Mouse (Mus musculus) heart, postnatal 4 days (tissue): ENCODE measurements at regions not wholly inside any gene's neighbourhood (a gene's known extent, or its start where the extent isn't known, plus 50 kb on each side); places are given as distances from the start of the nearest gene placed in this dataset.
A peak's percentile ranks its signal among the peaks of the same experiment; 100 is the strongest.

Experiments
- DNase-seq: peaks from one replicate; pipeline ENCODE4 v3.0.0; 2021

GRCm38 (mm10) chr19:16075512-16076086 lies 57.0 kb upstream of the Gnaq start:
- DNase-seq, result no peak

DNA sequence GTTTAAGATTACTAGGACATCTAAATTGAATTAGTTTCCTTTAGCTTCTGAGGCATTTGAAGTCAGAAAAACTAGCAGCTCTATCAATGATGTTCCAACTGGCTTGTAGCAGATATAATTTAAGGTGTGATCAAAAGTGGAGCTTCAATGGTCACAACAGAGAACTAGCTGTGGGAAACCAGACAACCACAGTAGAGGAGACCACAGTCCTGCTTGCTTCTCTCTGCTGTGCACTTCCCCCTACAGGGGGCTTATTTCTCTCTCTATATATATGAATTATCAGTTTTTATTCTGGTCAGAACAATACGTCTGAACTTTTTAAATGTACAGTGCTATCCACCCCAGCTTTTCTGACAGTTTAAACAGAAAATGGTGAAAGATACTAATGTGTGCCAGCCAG lies 57.6 kb upstream of the Gnaq start:
- no peak for DNase-seq

GRCm38 (mm10) chr19:16067314-16067713 lies 65.3 kb upstream of the Gnaq start:
- no peak for DNase-seq

DNA sequence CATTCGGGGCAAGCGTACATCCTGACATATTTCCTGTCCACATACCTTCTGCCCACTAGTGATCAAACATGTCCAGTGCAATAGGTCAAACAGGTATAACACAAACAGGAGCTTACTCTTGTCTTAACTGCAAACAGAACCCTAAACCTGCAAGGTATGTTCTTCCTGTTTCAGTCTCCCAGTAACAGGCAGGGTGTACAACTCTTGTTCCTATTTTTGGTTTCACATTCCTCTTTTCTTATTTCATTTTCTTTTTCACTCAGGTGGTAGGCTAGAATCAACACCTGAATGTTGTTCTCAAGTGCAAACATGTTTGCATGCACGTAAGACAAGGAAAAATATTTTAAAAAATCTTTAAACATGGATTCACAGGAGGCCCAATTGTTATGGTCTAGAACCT lies 67.7 kb upstream of the Gnaq start:
- no peak for DNase-seq

DNA sequence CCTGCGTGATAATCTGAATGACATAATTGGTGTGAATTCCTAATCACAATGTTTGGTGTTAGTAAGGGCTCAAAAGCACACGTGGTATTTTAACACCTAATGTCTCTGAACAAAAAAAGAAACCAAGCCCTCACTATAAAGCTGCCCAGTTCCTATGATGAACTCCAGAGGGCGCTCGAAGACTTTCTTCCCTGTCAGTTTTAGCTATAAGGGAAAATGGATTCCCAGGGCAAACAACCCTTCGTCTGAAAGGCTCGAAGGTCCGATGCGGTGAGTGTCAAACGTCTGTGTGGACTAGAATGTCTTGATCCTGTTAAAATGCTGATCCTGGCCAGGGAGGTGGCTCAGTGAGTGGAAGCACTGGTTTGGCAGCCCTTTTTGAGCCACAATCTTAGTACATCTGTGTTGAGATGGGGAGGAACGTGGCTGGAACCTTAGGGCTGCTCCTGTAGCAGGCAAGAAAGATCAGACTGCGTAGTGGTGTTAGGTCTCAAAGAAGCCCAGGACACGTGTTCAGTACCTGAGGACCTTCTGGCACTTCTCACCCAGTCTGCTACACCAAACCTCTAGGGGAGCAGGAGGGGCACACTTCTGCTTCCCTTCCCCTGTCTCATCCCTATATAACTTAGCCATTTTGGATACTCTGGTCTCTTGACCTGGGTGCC lies 68.6 kb upstream of the Gnaq start:
- peak; percentile 86 for DNase-seq

DNA sequence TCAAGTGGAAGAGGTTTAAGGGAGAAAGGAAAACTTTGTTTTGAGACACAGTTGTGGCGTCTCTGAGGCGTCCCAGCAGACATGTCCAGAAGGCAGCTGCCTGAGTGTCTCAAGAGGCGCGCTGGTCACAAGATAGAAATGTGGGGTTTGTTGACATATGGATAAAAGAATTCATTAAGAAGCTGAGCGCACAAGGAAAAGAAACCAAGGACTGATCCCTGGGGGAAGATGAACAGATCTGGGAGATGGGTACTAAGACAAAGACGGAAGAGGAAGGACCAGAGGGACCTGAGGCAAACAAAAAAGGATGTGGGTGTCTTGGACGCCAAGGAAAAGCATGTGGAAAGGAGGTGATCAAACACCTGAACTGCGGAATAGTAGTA lies 69.1 kb upstream of the Gnaq start:
- DNase-seq, result peak; percentile 21

DNA sequence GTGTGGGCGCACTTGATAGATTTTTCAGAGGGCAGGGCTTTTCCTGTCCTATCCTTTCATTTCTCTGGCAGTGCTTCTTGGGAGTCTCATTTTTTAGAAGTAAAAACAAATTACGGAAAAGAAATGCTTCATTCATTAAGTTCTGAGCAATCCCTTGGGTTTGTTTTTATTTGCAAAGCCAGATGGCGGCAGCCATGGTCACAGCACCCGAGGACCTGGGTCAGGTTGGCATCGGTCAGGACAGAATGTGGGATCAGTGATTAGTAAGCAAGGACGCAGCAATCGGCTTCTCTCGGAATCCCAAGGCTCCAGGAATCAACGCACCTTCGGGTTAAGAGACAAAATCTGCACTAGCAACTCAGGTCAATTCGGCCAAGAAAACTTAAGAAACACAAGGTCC lies 70.8 kb upstream of the Gnaq start:
- DNase-seq, result no peak

DNA sequence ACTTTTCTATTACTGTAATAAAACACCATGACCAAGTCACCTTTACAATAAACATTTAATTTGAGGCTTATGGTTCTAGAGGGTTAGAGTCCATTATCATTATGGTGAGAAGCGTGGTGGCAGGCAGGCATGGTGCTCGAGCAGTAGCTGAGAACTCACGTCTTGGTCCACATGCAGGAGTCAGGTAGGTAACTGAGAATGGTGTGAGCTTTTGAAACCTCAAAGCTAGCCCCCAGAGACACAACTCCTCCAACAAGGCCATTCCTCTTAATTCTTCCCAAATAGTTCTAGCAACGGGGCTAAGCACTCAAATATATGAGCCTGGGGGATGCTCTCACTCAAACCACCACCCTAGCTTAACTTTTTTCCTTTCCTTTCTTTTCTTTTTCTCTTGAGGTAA lies 73.6 kb upstream of the Gnaq start:
- DNase-seq, result no peak

DNA sequence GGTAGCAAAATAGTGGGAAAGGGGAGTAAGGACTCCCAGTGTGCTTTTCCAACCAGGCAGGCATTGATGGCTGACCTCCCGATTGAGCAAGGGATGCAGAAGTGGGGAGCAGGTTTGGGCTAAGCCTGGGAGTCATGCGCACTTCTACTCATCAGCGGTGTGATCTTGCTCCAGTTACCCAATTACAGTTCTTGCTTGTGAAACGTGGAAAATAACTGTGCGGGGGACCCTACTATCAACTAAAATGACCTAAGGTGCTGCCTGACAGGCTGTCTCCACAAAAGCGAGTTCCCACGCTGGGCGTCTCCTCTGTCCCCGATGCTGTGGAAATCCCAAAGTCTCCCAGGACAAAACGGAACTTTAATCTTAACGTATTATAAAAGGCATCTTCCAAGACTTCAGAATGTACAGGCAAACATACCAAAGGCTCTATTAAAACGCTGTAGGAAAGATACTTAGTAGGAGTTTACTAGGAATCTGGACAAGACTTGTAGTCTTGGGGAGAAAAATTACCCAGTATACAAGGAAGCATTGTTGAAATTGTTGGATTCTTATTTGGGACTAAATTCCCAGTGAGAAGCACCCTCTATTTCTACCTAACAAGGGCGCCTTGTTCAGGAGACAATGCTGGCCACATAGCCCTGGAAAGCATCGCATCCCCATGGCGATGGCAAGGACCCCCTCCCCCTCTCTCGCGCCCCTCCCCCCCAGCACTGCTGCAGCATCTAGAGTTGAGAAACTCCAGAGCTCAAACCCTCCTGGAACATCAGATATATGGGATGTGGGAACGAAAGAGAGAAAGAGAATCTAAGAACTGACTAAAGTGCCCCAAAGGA lies 65.6 kb upstream of the Cep78 start:
- no peak for DNase-seq

DNA sequence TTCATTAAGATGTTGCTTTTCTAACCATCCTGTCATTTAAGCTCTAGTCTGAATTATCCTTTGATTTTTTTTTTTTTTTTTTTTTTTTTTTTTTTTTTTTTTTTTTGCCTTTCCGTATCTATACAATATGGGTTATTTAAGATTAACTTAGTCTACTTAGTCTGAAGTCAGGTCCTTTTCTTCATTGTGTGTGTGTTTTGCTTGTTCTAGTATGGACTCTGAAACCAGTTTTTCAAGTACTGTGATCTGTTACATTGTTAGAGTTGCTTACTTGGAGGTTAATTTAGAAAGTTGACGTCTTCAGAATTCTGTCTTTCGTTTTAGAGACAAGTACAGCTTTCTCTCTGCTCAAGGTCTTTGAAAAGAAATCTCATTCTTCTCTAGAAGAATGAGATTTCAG lies 64.9 kb upstream of the Cep78 start:
- no peak for DNase-seq

- DNase-seq, result no peak
Measured at GRCm38 (mm10) chr19:16046977-16047376, 62.2 kb upstream of the Cep78 start.

DNA sequence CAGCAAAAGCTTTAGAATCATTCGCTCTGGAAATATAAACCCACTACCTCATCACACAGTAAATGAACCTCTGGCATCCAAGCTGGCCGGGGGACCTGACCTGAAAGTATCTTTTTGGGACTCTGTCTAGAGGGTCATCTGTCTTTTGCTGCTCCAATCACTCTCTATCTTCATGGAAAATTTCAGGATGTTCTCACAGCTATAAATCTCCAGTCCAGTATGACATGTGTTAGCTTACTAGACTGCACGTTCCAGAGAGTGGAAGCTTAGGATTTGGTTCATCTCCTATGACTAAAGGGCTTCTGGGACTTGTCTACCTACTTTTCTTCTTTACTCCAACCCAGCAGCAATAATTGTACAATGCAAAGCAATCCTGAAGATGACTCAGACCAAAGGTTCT lies 60.5 kb upstream of the Cep78 start:
- no peak for DNase-seq

- DNase-seq, result no peak
Measured at GRCm38 (mm10) chr19:16044169-16044568, 59.4 kb upstream of the Cep78 start.

- DNase-seq, result no peak
Measured at GRCm38 (mm10) chr19:16043007-16043406, 58.2 kb upstream of the Cep78 start.

DNA sequence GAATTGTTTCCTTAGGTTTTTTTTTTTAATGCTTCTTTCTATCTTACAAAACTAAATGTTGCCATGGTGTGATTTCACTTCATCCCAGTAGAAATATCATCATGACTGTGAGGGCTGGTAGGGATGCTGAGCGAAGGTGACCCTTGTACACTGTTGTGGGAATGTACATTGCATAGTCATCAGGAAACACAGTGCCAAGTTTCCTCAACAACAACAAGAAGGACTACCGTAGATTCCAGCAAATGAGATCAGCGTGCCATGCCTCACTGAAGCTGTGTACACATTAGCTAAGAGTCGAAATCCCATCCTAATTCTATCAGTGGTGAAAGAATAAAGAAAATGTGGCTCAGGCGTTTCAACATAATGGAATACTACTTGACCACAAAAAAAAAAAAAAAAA lies 57.1 kb upstream of the Cep78 start:
- DNase-seq, result no peak

- no peak for DNase-seq
Measured at GRCm38 (mm10) chr19:16037806-16038205, 53.0 kb upstream of the Cep78 start.
